Mouse (Mus musculus): Measurements from ENCODE around the gene Polr2f.

DNA sequence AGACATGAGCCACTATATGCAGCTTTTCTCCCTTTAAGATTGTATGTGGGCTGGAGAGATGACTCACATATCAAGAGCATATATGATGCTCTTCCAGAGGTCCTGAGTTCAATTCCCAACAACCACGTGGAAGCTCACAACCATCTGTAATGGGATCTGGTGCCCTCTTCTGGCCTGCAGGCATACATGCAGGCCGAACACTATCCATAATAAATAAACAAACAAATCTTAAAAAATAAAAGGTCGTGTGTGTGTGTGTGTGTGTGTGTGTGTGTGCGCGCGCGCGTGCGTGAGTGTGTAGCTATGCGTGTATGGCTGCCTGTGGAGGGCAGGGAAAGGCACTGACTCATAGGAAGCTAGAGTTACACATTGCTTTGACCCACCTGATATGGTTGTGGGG lies 1.2 kb upstream of the Polr2f start:
- TF ChIP-seq CTCF (IDR thresholded peaks at IDR 0.05; ENCODE audit: low read depth) (peak; percentile 59), EP300 (IDR thresholded peaks at IDR 0.05; ENCODE audit: low read depth) (no peak)
